In the genomic region with DNA sequence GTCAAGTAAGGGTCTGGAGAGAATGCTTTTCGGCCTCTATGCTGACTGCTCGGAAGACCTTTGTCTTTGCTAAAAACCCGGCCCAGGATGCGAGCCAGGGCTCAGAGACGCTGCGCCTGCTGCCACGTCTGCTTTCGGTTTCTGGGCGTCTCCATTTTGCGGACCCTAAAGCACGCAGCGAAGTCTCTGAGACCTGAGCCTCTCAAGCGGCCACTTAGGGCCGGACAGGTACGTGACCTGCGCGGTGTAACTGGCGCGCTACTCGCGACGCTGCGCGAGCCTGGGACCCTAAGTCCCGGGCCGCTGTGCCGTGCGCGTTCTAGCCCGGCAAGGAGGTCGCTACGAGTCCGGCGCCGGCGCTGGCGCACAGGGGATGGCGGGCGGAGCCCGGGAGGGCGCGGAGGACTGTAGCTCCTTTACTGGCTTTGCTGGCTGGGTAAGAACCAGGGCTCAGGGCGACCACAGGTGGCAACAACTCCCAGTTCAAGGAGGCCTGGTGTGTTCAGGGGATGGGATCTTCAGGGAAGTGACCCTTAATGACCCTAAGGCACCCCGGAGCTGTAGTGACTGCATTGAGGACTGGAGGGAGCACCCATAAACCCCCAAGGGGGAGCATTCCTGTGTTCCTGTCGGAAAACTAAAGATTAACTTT, we compare ENCODE assay signal across 8 mouse cellular contexts. TPM values are rescaled to one million over a fixed set of nuclear protein-coding genes. Genes with fewer than 3 reads are reported as not detected.
DNase-seq lines count a peak whose midpoint lies in the region; ATAC-seq and TF ChIP-seq lines count a peak whose summit lies in the region.

TSS of gene Cflar (plus strand) at position 144 of the 652 bp plus-strand sequence.

- WGBS in cerebellum, adult 2 months: under 1% methylated on average over 45 of the region's 45 CpGs
- 3% methylated on average over 45 of the region's 45 CpGs for WGBS in forebrain, postnatal 0 days

- ATAC-seq in forebrain, postnatal 0 days: peak; percentile 72
- ATAC-seq in hematopoietic stem cell, adult 5-6 weeks (replicated peaks in 1 of 2; ENCODE audit: insufficient read depth in 1 of 2, low FRiP score in 2 of 2, low TSS enrichment in 1 of 2, low read depth in 1 of 2, poor library complexity in 2 of 2, severe bottlenecking in 2 of 2): peak; percentile 35 to 54

- peak within 1 kb of the TSS; percentile 66 for H3K4me3 ChIP-seq in cerebellum, adult 2 months (replicated peaks; ENCODE audit: insufficient read depth, low read depth, low read length)
- H3K4me3 ChIP-seq in forebrain, postnatal 0 days (ENCODE audit: low read depth, low read length): peak within 1 kb of the TSS; percentile 59

- H3K36me3 ChIP-seq in forebrain, postnatal 0 days (ENCODE audit: insufficient read depth): no peaks in the 10 kb centered on the region

- no peaks in the 10 kb centered on the region for H3K27me3 ChIP-seq in cerebellum, adult 2 months (ENCODE audit: control insufficient read depth, insufficient read depth, low read length)
- no peaks in the 10 kb centered on the region for H3K27me3 ChIP-seq in forebrain, postnatal 0 days (ENCODE audit: insufficient read depth, low read length)

- TF ChIP-seq CTCF in cerebellum, adult 2 months (IDR thresholded peaks at IDR 0.05; ENCODE audit: borderline replicate concordance, insufficient read depth, low read depth, low read length): no peak
- no peak for TF ChIP-seq CTCF in forebrain, postnatal 0 days (IDR thresholded peaks at IDR 0.05; ENCODE audit: low read depth)

- TF ChIP-seq POLR2A in cerebellum, adult 2 months (IDR thresholded peaks at IDR 0.05; ENCODE audit: borderline replicate concordance, insufficient read depth, low read length): no peak

- peak; percentile 72 for DNase-seq in MN1 (ENCODE audit: low spot score)
- peak; percentile 69 for DNase-seq in cerebellum, adult 2 months
- peak; percentile 76 for DNase-seq in forebrain, postnatal 0 days
- DNase-seq in layer of hippocampus, postnatal 14 days (ENCODE audit: low spot score in 2 of 2): peak; percentile 46 to 57
- DNase-seq in lung, postnatal 25 days (ENCODE audit: low spot score): peak; percentile 84
- DNase-seq in retina, embryonic 14.5 days (ENCODE audit: low spot score): peak; percentile 69
- DNase-seq in thymus, postnatal 4 days: peak; percentile 82

- peak within 1 kb of the TSS; percentile 84 for H3K4me2 ChIP-seq in forebrain, postnatal 0 days (ENCODE audit: low read depth)

- H3K27ac ChIP-seq in cerebellum, adult 2 months (ENCODE audit: insufficient read depth, low read length): peak within 1 kb of the TSS; percentile 57
- peak within 1 kb of the TSS; percentile 83 for H3K27ac ChIP-seq in forebrain, postnatal 0 days (ENCODE audit: low read depth, low read length)

- H3K4me1 ChIP-seq in cerebellum, adult 2 months (ENCODE audit: control insufficient read depth, insufficient read depth, low read length): no peaks in the 10 kb centered on the region
- peaks cover 5% of the 10 kb centered on the region; the same call in 1 of the 2 replicates for H3K4me1 ChIP-seq in forebrain, postnatal 0 days (ENCODE audit: insufficient read depth)

- no peaks in the 10 kb centered on the region for H3K9me3 ChIP-seq in forebrain, postnatal 0 days (ENCODE audit: low read length)

- H3K9ac ChIP-seq in forebrain, postnatal 0 days: peak within 1 kb of the TSS; percentile 82

RNA-seq across cellular contexts. Expression of gene Cflar, which starts in this region (rescaled TPM):
- polyA plus RNA-seq in cerebellum, adult 2 months (2012; rRNA removed): 15.4 and 16.1 TPM in 2 replicates
- 24.5 and 35.4 TPM in 2 replicates for total RNA-seq in forebrain, postnatal 0 days (2014; rRNA removed)
- 20.2 and 21.2 TPM in 2 replicates for polyA plus RNA-seq in forebrain, postnatal 0 days (2015; fragmentation: Nextera tagmentation; extraction: Ambion mirVana)
- total RNA-seq in hematopoietic stem cell, adult 5-6 weeks (2017): 89.9 and 127 TPM in 2 replicates
- 10 to 100 TPM; 33.2 to 38.0 TPM for total RNA-seq in layer of hippocampus, postnatal 14 days (2021)

Comparison
In these comparisons a context has a peak if more than half of its experiments do, and no peak if none do; other contexts are left out.
1. Peak in every context shown above with its lines: DNase-seq, ATAC-seq, H3K4me3 ChIP-seq and H3K27ac ChIP-seq.